Mouse (Mus musculus): ENCODE measurements around the gene Satb2.

DNA sequence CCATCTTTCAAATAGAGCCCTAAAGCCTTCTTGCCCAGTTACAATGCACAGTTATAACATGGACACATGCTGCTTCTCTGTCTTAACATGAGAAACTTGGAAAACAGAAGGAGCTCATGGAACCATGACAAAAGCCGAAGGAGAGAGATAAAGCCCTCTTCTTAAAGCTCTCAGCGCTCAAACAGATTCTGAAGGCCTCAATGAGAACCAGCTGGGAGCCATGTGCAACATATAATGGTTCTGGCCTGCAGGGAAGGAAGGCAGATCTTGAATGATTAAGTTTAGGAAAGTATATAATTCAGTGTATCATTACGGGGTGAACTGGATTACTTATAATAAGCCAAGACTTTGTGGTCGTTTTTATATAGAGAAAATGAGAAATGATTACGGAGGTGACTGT, 172.4 kb downstream of the Satb2 start:
- TF ChIP-seq CTCF (IDR thresholded peaks at IDR 0.05; ENCODE audit: low read depth) = no peak
- no peak for TF ChIP-seq EP300 (IDR thresholded peaks at IDR 0.05; ENCODE audit: low read depth)

All from heart, postnatal 0 days (tissue).